Comparison of ENCODE assay signal across 9 mouse cellular contexts in the genomic region with DNA sequence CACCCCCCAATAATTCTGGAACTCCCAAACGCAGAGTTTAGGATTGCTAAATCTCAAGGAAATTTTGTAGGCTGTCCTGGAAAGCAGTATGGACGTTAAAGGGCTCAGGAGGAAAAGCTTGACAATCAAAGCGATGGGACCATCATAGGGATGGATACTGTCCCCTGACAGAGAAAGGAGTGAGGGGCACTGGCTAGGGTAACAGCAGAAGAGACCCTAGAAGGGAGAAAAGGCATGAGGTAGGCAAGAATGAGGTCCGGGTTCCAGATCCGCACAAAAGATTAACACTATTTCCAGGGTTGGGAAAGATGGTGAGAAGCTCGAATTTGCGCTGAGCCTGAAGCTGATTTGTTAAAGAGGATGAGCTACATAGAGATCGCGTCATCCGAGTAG. TPM values are rescaled to one million over a fixed set of nuclear protein-coding genes. Genes with fewer than 3 reads are reported as not detected.
A peak's percentile ranks its signal among the peaks of the same experiment; 100 is the strongest.
DNase-seq lines count a peak whose midpoint lies in the region; ATAC-seq and TF ChIP-seq lines count a peak whose summit lies in the region.
"Had no signal": no experiment of that assay in that cellular context is flagged by ENCODE, and none has a peak within 500 bp of the region (broad histone marks: within the 10 kb centered on the region; RNA-seq: fewer than 3 reads in every experiment).

No protein-coding gene starts in this region.

- no peaks in the 10 kb centered on the region for H3K27me3 ChIP-seq in liver, adult 2 months (ENCODE audit: control insufficient read depth, insufficient read depth, low read length)
- no peaks in the 10 kb centered on the region for H3K27me3 ChIP-seq in embryonic facial prominence, embryonic 13.5 days
- H3K27me3 ChIP-seq in intestine, embryonic 15.5 days (replicated peaks), result no peaks in the 10 kb centered on the region
- H3K27me3 ChIP-seq in neural tube, embryonic 12.5 days (replicated peaks), result no peaks in the 10 kb centered on the region

- no peak for TF ChIP-seq POLR2A in liver, adult 2 months (IDR thresholded peaks at IDR 0.05; ENCODE audit: extremely low read depth, insufficient read depth, low read length)

- peaks cover 3% of the 10 kb centered on the region; the same call in 1 of the 2 replicates for H3K4me1 ChIP-seq in liver, adult 2 months (ENCODE audit: control insufficient read depth, insufficient read depth, low read length)
- H3K4me1 ChIP-seq in embryonic facial prominence, embryonic 13.5 days, result peaks cover 18% of the 10 kb centered on the region
- peaks cover 16% of the 10 kb centered on the region for H3K4me1 ChIP-seq in intestine, embryonic 15.5 days (replicated peaks)
- H3K4me1 ChIP-seq in neural tube, embryonic 12.5 days, result peaks cover 9% of the 10 kb centered on the region

- no peaks in the 10 kb centered on the region for H3K36me3 ChIP-seq in liver, adult 2 months (ENCODE audit: control insufficient read depth, insufficient read depth, low read length)
- H3K36me3 ChIP-seq in embryonic facial prominence, embryonic 13.5 days, result peaks cover under 1% of the 10 kb centered on the region; the same call in 1 of the 2 replicates
- no peaks in the 10 kb centered on the region for H3K36me3 ChIP-seq in intestine, embryonic 15.5 days
- H3K36me3 ChIP-seq in neural tube, embryonic 12.5 days, result no peaks in the 10 kb centered on the region

- DNase-seq in liver, adult 2 months (ENCODE audit: extremely low read depth, low read depth, low spot score), result no peak
- DNase-seq in liver, result no peak
- DNase-seq in urinary bladder, adult 2 months (ENCODE audit: low spot score), result no peak
- no peak for DNase-seq in layer of hippocampus, adult 9-11 months
- no peak for DNase-seq in right cerebral cortex, adult 18-20 months

- H3K79me2 ChIP-seq in liver, adult 2 months (ENCODE audit: control insufficient read depth, insufficient read depth, low read length), result no peaks in the 10 kb centered on the region

- no peaks in the 10 kb centered on the region for H3K9me3 ChIP-seq in embryonic facial prominence, embryonic 13.5 days
- no peaks in the 10 kb centered on the region for H3K9me3 ChIP-seq in intestine, embryonic 15.5 days
- H3K9me3 ChIP-seq in neural tube, embryonic 12.5 days, result no peaks in the 10 kb centered on the region

- ATAC-seq in embryonic facial prominence, embryonic 13.5 days (ENCODE audit: insufficient number of reproducible peaks, insufficient read depth, low FRiP score, low TSS enrichment, low read depth), result no peak
- ATAC-seq in intestine, embryonic 15.5 days, result peak; percentile 29; the same call in 1 of the 2 replicates
- peak; percentile 31; the same call in 1 of the 2 replicates for ATAC-seq in neural tube, embryonic 12.5 days (ENCODE audit: low FRiP score, low read depth)

- peak overlapping the region; percentile 99 for H3K4me2 ChIP-seq in embryonic facial prominence, embryonic 13.5 days
- peak overlapping the region; percentile 100 for H3K4me2 ChIP-seq in intestine, embryonic 15.5 days (replicated peaks)
- peak overlapping the region; percentile 99 for H3K4me2 ChIP-seq in neural tube, embryonic 12.5 days (replicated peaks)

- peak overlapping the region; percentile 60 for H3K27ac ChIP-seq in liver, adult 2 months (replicated peaks; ENCODE audit: insufficient read depth, low read depth, low read length)
- H3K27ac ChIP-seq in embryonic facial prominence, embryonic 13.5 days, result peak overlapping the region; percentile 89
- H3K27ac ChIP-seq in intestine, embryonic 15.5 days, result peak overlapping the region; percentile 86
- peak overlapping the region; percentile 83 for H3K27ac ChIP-seq in neural tube, embryonic 12.5 days

- WGBS in liver, adult 2 months, result 8% methylated on average over 10 of the region's 10 CpGs
- WGBS in embryonic facial prominence, embryonic 13.5 days, result 4% methylated on average over 10 of the region's 10 CpGs
- WGBS in intestine, embryonic 15.5 days, result 4% methylated on average over 10 of the region's 10 CpGs
- 7% methylated on average over 10 of the region's 10 CpGs for WGBS in neural tube, embryonic 12.5 days

- H3K4me3 ChIP-seq in liver, adult 2 months (ENCODE audit: insufficient read depth, low read depth, low read length), result peak overlapping the region; percentile 18; the same call in 1 of the 2 replicates
- H3K4me3 ChIP-seq in embryonic facial prominence, embryonic 13.5 days, result peak overlapping the region; percentile 73
- peak overlapping the region; percentile 69 for H3K4me3 ChIP-seq in intestine, embryonic 15.5 days (replicated peaks)
- H3K4me3 ChIP-seq in neural tube, embryonic 12.5 days, result peak overlapping the region; percentile 63

- H3K9ac ChIP-seq in liver, adult 2 months (ENCODE audit: low read depth, low read length), result peak overlapping the region; percentile 24
- peak overlapping the region; percentile 76 for H3K9ac ChIP-seq in embryonic facial prominence, embryonic 13.5 days
- peak overlapping the region; percentile 54 for H3K9ac ChIP-seq in intestine, embryonic 15.5 days
- H3K9ac ChIP-seq in neural tube, embryonic 12.5 days, result peak overlapping the region; percentile 71

- no peak for TF ChIP-seq CTCF in liver, adult 2 months (IDR thresholded peaks at IDR 0.05; ENCODE audit: low read depth, low read length)

RNA-seq across cellular contexts. Expression of a gene that starts 5.5 kb away (rescaled TPM):
- total RNA-seq in liver, adult 2 months (2014; rRNA removed), result 0.67 and 0.74 TPM in 2 replicates
- polyA plus RNA-seq in liver, adult 2 months (2012; rRNA removed), result 0.86 and 1.8 TPM in 2 replicates
- 5.8 and 6.2 TPM in 2 replicates for polyA plus RNA-seq in embryonic facial prominence, embryonic 13.5 days (2015; fragmentation: Nextera tagmentation; extraction: Ambion mirVana)
- polyA plus RNA-seq in intestine, embryonic 15.5 days (2015; fragmentation: Nextera tagmentation; extraction: Ambion mirVana), result 6.0 and 7.6 TPM in 2 replicates
- polyA plus RNA-seq in neural tube, embryonic 12.5 days (2016; fragmentation: Nextera tagmentation; extraction: Ambion mirVana), result 3.6 and 4.6 TPM in 2 replicates
- polyA plus RNA-seq in urinary bladder, adult 2 months (2012; rRNA removed), result 13.0 and 19.4 TPM in 2 replicates

RNA-seq across cellular contexts. Expression of a gene that starts 6.5 kb away (rescaled TPM):
- total RNA-seq in liver, adult 2 months (2014; rRNA removed), result not detected in 2 replicates
- polyA plus RNA-seq in liver, adult 2 months (2012; rRNA removed), result 0.17 TPM in 1 of 2 replicates, not detected in the other
- polyA plus RNA-seq in embryonic facial prominence, embryonic 13.5 days (2015; fragmentation: Nextera tagmentation; extraction: Ambion mirVana), result not detected in 2 replicates
- not detected in 2 replicates for polyA plus RNA-seq in intestine, embryonic 15.5 days (2015; fragmentation: Nextera tagmentation; extraction: Ambion mirVana)
- not detected in 2 replicates for polyA plus RNA-seq in neural tube, embryonic 12.5 days (2016; fragmentation: Nextera tagmentation; extraction: Ambion mirVana)
- polyA plus RNA-seq in urinary bladder, adult 2 months (2012; rRNA removed), result 0.35 and 0.58 TPM in 2 replicates
- total RNA-seq: hematopoietic stem cell, adult 5-6 weeks had no signal

RNA-seq across cellular contexts. Expression of a gene that starts 13.7 kb away (rescaled TPM):
- 10.7 and 19.5 TPM in 2 replicates for total RNA-seq in liver, adult 2 months (2014; rRNA removed)
- 21.2 and 31.7 TPM in 2 replicates for polyA plus RNA-seq in liver, adult 2 months (2012; rRNA removed)
- 3.2 and 3.3 TPM in 2 replicates for polyA plus RNA-seq in embryonic facial prominence, embryonic 13.5 days (2015; fragmentation: Nextera tagmentation; extraction: Ambion mirVana)
- polyA plus RNA-seq in intestine, embryonic 15.5 days (2015; fragmentation: Nextera tagmentation; extraction: Ambion mirVana), result 3.6 and 3.7 TPM in 2 replicates
- 39.3 and 41.4 TPM in 2 replicates for polyA plus RNA-seq in neural tube, embryonic 12.5 days (2016; fragmentation: Nextera tagmentation; extraction: Ambion mirVana)
- polyA plus RNA-seq in urinary bladder, adult 2 months (2012; rRNA removed), result 12.6 and 15.5 TPM in 2 replicates

RNA-seq across cellular contexts. Expression of a gene that starts 24.2 kb away (rescaled TPM):
- 0.18 and 0.34 TPM in 2 replicates for total RNA-seq in liver, adult 2 months (2014; rRNA removed)
- polyA plus RNA-seq in liver, adult 2 months (2012; rRNA removed), result 1.0 and 1.4 TPM in 2 replicates
- polyA plus RNA-seq in embryonic facial prominence, embryonic 13.5 days (2015; fragmentation: Nextera tagmentation; extraction: Ambion mirVana), result 20.5 and 26.8 TPM in 2 replicates
- polyA plus RNA-seq in intestine, embryonic 15.5 days (2015; fragmentation: Nextera tagmentation; extraction: Ambion mirVana), result 5.6 and 5.9 TPM in 2 replicates
- 5.2 and 6.0 TPM in 2 replicates for polyA plus RNA-seq in neural tube, embryonic 12.5 days (2016; fragmentation: Nextera tagmentation; extraction: Ambion mirVana)
- 2.2 and 3.3 TPM in 2 replicates for polyA plus RNA-seq in urinary bladder, adult 2 months (2012; rRNA removed)
- total RNA-seq: hematopoietic stem cell, adult 5-6 weeks had no signal

RNA-seq across cellular contexts. Expression of a gene that starts 36.0 kb away (rescaled TPM):
- 449 and 482 TPM in 2 replicates for total RNA-seq in liver, adult 2 months (2014; rRNA removed)
- 311 and 370 TPM in 2 replicates for polyA plus RNA-seq in liver, adult 2 months (2012; rRNA removed)
- 1,074 and 1,114 TPM in 2 replicates for polyA plus RNA-seq in embryonic facial prominence, embryonic 13.5 days (2015; fragmentation: Nextera tagmentation; extraction: Ambion mirVana)
- 1,027 and 1,033 TPM in 2 replicates for polyA plus RNA-seq in intestine, embryonic 15.5 days (2015; fragmentation: Nextera tagmentation; extraction: Ambion mirVana)
- polyA plus RNA-seq in neural tube, embryonic 12.5 days (2016; fragmentation: Nextera tagmentation; extraction: Ambion mirVana), result 554 and 578 TPM in 2 replicates
- polyA plus RNA-seq in urinary bladder, adult 2 months (2012; rRNA removed), result 1,373 and 1,379 TPM in 2 replicates

Comparison
In these comparisons a context has a peak if more than half of its experiments do, and no peak if none do; other contexts are left out.
1. H3K4me3 ChIP-seq: peak in every context shown above with its lines; median percentile 73 in embryonic facial prominence, embryonic 13.5 days; 69 in intestine, embryonic 15.5 days; 63 in neural tube, embryonic 12.5 days; 18 in liver, adult 2 months.
2. H3K9ac ChIP-seq: peak in every context shown above with its lines; median percentile 76 in embryonic facial prominence, embryonic 13.5 days; 71 in neural tube, embryonic 12.5 days; 54 in intestine, embryonic 15.5 days; 24 in liver, adult 2 months.